Comparison of ENCODE assay signal across 21 mouse cellular contexts in the genomic region with DNA sequence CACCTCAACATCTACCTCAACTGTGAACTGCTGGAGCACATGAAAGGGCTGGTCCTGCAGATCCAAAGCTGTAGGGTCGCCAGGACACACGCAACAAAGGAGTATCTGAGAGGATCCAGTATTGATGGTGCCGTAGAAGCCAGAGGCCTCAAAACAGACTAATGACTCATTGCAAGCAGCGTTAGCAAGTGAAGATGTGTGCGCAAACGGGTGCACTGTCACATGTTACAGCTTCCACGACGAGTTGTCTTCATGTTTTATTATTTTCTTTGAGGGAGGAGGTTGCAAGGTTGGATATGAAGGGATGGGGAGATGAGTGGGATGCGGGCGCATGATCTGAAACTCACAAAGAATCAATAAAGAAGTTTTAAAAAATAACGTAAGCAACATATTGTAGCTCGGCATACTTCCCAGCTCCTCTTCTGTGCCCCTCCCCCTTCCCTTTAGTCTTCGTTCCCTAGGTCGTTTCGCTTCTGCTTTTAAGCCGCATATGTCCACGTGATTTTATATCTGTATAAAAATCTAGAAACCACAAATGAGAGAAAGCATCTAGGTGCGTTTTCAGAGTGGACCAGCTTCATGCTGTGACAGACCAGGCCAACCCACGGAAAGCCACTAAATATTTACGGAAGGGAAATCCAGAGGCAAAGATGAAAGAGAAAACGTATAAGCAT. TPM values are rescaled to one million over a fixed set of nuclear protein-coding genes. Genes with fewer than 3 reads are reported as not detected.
A peak's percentile ranks its signal among the peaks of the same experiment; 100 is the strongest.
DNase-seq lines count a peak whose midpoint lies in the region; ATAC-seq and TF ChIP-seq lines count a peak whose summit lies in the region.
"Had no signal": no experiment of that assay in that cellular context is flagged by ENCODE, and none has a peak within 500 bp of the region (broad histone marks: within the 10 kb centered on the region; RNA-seq: fewer than 3 reads in every experiment).

No protein-coding gene starts in this region.

- WGBS in heart, embryonic 11.5 days (ENCODE audit: insufficient replicate concordance): 83% methylated on average over 21 of the region's 21 CpGs
- 85% methylated on average over 21 of the region's 21 CpGs for WGBS in cerebellum, adult 2 months

- peak; percentile 89 for DNase-seq in heart, adult 11 months
- peak; percentile 50 to 61 for DNase-seq in B cell, adult 2 months
- no peak for DNase-seq in lung, postnatal 25 days (ENCODE audit: low spot score)
- no peak for DNase-seq in cerebellum, adult 2 months
- DNase-seq in cerebellum, adult 11-12 months: no peak
- DNase-seq: adrenal gland, postnatal 10 days; cerebellum, postnatal 36 days; forebrain, postnatal 0 days; gastrocnemius, postnatal 25 days; kidney, adult 2 months; kidney, postnatal 25 days; lung, adult 2 months had no signal

- 0 out of 2 replicates have a peak, but pooled peaks cover 3% of the 10 kb centered on the region for H3K4me1 ChIP-seq in heart, embryonic 11.5 days (ENCODE audit: control insufficient read depth, insufficient read depth, low read length)
- H3K4me1 ChIP-seq in cerebellum, adult 2 months (ENCODE audit: control insufficient read depth, insufficient read depth, low read length): no peaks in the 10 kb centered on the region
- H3K4me1 ChIP-seq: hindbrain, embryonic 12.5 days; limb, embryonic 15.5 days had no signal

- H3K9me3 ChIP-seq in heart, embryonic 11.5 days (replicated peaks; ENCODE audit: control insufficient read depth, low read length): no peaks in the 10 kb centered on the region
- H3K9me3 ChIP-seq: G1E; heart, embryonic 15.5 days; hindbrain, embryonic 12.5 days; limb, embryonic 15.5 days; midbrain, embryonic 10.5 days had no signal

- no peak overlapping the region for H3K4me3 ChIP-seq in heart, embryonic 11.5 days (ENCODE audit: low read depth, low read length)
- H3K4me3 ChIP-seq in cerebellum, adult 2 months (replicated peaks; ENCODE audit: insufficient read depth, low read depth, low read length): no peak overlapping the region
- H3K4me3 ChIP-seq: heart, embryonic 15.5 days; hindbrain, embryonic 12.5 days; limb, embryonic 15.5 days; midbrain, embryonic 10.5 days; myocyte had no signal

- ATAC-seq in heart, embryonic 11.5 days (replicated peaks; ENCODE audit: insufficient number of reproducible peaks, low FRiP score, low TSS enrichment): no peak
- ATAC-seq in common myeloid progenitor, adult 5-6 weeks (replicated peaks; ENCODE audit: low read depth, poor library complexity, severe bottlenecking): peak; percentile 82
- ATAC-seq in megakaryocyte-erythroid progenitor cell, adult 5-6 weeks (replicated peaks; ENCODE audit: low FRiP score, low TSS enrichment, poor library complexity, severe bottlenecking): peak; percentile 58; the same call in 1 of the 2 replicates
- ATAC-seq: forebrain, postnatal 0 days had no signal

- H3K27ac ChIP-seq in heart, embryonic 11.5 days (ENCODE audit: low read depth, low read length): no peak overlapping the region
- no peak overlapping the region for H3K27ac ChIP-seq in cerebellum, adult 2 months (ENCODE audit: insufficient read depth, low read length)
- H3K27ac ChIP-seq: heart, embryonic 15.5 days; hindbrain, embryonic 12.5 days; limb, embryonic 15.5 days; midbrain, embryonic 10.5 days had no signal

- H3K9ac ChIP-seq in heart, embryonic 11.5 days (ENCODE audit: low read depth, low read length): no peak overlapping the region
- H3K9ac ChIP-seq: forebrain, postnatal 0 days; heart, embryonic 15.5 days; hindbrain, embryonic 12.5 days; limb, embryonic 15.5 days had no signal

- no peak for TF ChIP-seq CTCF in cerebellum, adult 2 months (IDR thresholded peaks at IDR 0.05; ENCODE audit: borderline replicate concordance, insufficient read depth, low read depth, low read length)

- H3K4me2 ChIP-seq in heart, embryonic 11.5 days: no peak overlapping the region
- H3K4me2 ChIP-seq: heart, embryonic 15.5 days; hindbrain, embryonic 12.5 days; limb, embryonic 15.5 days had no signal

- H3K36me3 ChIP-seq in heart, embryonic 11.5 days (ENCODE audit: control insufficient read depth, insufficient read depth, low read length): no peaks in the 10 kb centered on the region
- H3K36me3 ChIP-seq: G1E; heart, embryonic 15.5 days; hindbrain, embryonic 12.5 days; limb, embryonic 15.5 days; midbrain, embryonic 10.5 days had no signal

- TF ChIP-seq POLR2A in cerebellum, adult 2 months (IDR thresholded peaks at IDR 0.05; ENCODE audit: borderline replicate concordance, insufficient read depth, low read length): no peak

- H3K27me3 ChIP-seq in heart, embryonic 11.5 days (ENCODE audit: control insufficient read depth, insufficient read depth, low read length): no peaks in the 10 kb centered on the region
- no peaks in the 10 kb centered on the region; the same call in 1 of the 2 replicates for H3K27me3 ChIP-seq in cerebellum, adult 2 months (ENCODE audit: control insufficient read depth, insufficient read depth, low read length)
- H3K27me3 ChIP-seq: heart, embryonic 15.5 days; hindbrain, embryonic 12.5 days; limb, embryonic 15.5 days had no signal

RNA-seq across cellular contexts. Expression of gene Bend4, which starts 22.0 kb away (rescaled TPM):
- polyA plus RNA-seq in heart, embryonic 11.5 days (2014; fragmentation: Nextera tagmentation; extraction: Ambion mirVana): 24.8 and 25.7 TPM in 2 replicates
- total RNA-seq in common myeloid progenitor, adult 5-6 weeks (2017): 5.0 and 5.5 TPM in 2 replicates
- 0.40 and 0.55 TPM in 2 replicates for total RNA-seq in megakaryocyte-erythroid progenitor cell, adult 5-6 weeks (2014; fragmentation: Nextera tagmentation)
- 0.75 and 1.3 TPM in 2 replicates for total RNA-seq in megakaryocyte-erythroid progenitor cell, adult 5-6 weeks (2017)
- polyA plus RNA-seq in cerebellum, adult 2 months (2012; rRNA removed): 1.6 and 2.0 TPM in 2 replicates
- polyA plus RNA-seq: myocyte had no signal

Comparison
In these comparisons a context has a peak if more than half of its experiments do, and no peak if none do; other contexts are left out.
1. DNase-seq: peak in heart, adult 11 months (single experiment) and B cell, adult 2 months (2 of 2); none in lung, postnatal 25 days (single experiment), cerebellum, adult 2 months (0 of 2) and cerebellum, adult 11-12 months (single experiment).